Mouse (Mus musculus) gastrocnemius, postnatal 4 days (tissue): ENCODE results near the gene Orai2. TPM values are rescaled to one million over a fixed set of nuclear protein-coding genes. Genes with fewer than 3 reads are reported as not detected.
"Not testable (repeated sequence)": the region's sequence is repeated elsewhere in the genome, so short reads cannot be mapped to it uniquely, and the experiment has no call there.

Experiments
- DNase-seq, 2 experiments: peaks; one replicate each; pipeline ENCODE4 v3.0.0; 2021 to 2022; ENCODE audit warnings: low spot score in 2 of 2, mixed read lengths in 2 of 2
- microRNA-seq: library from miRNA; unstranded; fragments of <30 nt; microRNA quantifications from one replicate; pipeline ENCODE4 v1.2.0, GENCODE M21; 2021
- total RNA-seq, 2 experiments: library from RNA; stranded (reverse); gene quantifications; 2 replicates each; pipeline ENCODE4 v1.2.3; 2021

Gene Orai2
- total RNA-seq, 2 experiments from 2014 or later = 8.3 to 9.6 TPM

DNA sequence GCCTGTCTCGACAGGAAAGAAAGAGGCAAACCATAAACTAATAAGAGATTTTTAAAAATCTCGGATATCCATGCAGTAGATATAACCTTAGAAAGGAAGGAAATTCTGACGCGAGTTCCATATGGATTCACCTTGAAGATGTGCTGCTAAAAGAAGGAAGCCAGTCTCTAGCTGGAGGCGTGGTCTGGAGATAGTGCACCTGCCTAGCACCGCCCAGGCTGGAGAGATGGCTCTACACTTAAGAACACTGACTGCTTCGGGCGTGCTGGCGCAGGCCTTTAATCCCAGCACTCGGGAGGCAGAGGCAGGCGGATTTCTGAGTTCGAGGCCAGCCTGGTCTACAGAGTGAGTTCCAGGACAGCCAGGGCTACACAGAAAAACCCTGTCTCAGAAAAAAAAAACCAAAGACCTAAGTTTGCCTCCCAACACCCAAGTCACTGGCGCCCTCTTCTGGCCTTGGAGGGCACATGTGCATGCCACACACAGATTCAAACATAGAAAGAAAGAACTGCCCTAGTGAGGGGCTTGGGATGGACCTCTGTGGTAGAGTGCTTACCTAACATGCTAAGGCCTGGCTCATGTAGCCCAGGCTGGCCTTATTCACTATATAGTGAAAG lies 32.7 kb downstream of the Orai2 start:
- DNase-seq = no peak

DNA sequence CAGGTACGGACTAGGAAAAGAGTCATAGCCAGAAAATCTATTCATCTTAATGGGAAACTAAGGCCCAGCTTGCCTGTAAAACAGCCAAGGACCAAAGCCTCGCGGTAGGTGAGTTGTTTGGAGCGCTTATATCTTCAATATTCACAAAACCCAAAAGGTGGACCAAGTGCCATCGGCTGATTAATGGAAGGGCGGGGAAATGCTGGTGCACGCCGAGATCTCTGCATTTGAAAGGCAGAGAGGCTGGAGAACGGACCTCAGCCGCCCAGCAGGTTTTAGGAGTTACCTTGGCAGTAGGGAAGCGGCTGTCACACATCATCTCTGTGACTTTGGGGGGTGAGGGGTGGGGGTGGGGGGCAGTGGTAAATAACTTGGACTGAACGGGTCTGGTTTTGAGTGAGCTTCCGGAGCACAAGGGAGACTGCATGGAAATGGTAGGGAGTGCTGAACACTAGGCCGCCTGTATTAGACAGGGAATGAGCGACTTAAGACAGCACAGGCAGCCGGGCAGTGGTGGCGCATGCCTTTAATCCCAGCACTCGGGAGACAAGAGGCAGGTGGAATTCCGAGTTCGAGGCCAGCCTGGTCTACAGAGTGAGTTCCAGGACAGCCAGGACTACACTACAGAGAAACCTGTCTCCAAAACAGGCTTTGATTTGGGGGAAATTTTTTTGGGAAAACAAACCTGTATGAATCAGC lies 34.1 kb downstream of the Orai2 start:
- no peak for DNase-seq

GRCm38 (mm10) chr5:136135571-136136291 lies 34.8 kb downstream of the Orai2 start, which contains the start of the genes Lrwd1 and Alkbh4:
TSS of gene Lrwd1 (minus strand) at chr5:136136074.
TSS of gene Alkbh4 (plus strand) at chr5:136136146.
- peak; percentile 93 to 98 for DNase-seq

- no peak for DNase-seq
These were observed 48.3 kb downstream of the Orai2 start for GRCm38 (mm10) chr5:136122165-136122564.

GRCm38 (mm10) chr5:136116784-136117112 lies 53.8 kb downstream of the Orai2 start:
- no peak for DNase-seq

- peak; percentile 94 to 96 for DNase-seq
These were observed 54.4 kb downstream of the Orai2 start, which contains the start of gene Polr2j for GRCm38 (mm10) chr5:136115891-136116783. TSS of gene Polr2j (plus strand) at chr5:136116631.

DNA sequence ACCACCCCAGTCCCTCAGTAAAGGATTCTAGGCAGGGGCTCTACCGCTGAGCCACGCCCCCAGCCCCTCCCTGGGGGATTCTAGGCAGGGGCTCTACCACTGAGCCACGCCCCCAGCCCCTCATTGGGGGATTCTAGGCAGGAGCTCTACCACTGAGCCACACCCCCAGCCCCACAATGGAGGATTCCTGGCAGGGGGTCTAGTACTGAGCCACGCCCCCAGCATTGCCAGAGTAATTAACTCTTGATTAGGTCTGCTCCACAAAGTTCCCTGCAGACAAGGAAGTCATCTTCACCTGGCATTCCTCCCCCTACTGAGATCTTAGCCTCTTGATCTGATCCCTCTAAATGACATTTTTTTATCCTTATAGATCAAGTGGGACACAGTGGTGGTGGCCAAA lies 57.0 kb downstream of the Orai2 start:
- not testable (repeated sequence) for DNase-seq

GRCm38 (mm10) chr5:136109042-136109441 lies 61.5 kb downstream of the Orai2 start:
- DNase-seq = no peak

GRCm38 (mm10) chr5:136108486-136108885 lies 62.0 kb downstream of the Orai2 start:
- DNase-seq = no peak

DNA sequence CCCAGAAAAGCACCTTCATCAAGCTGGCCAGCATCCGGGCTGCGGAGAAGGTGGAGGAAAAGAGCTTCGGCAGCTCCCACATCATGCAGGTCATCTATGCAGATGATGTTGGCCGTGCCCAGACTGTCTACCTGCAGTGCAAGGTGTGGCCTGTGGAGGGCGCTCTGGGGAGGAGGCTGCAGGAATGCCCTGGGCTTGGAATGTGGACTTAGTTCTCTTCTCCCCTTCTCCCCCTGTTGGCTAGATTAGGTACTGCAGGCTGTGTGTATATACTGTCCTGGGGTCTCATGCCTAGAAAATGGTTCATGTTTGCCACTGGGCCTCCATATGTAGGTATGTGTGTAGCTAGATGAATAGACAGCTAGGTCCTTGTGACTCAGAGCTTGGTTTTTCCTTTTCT lies 66.0 kb downstream of the Orai2 start:
- DNase-seq = no peak

- DNase-seq = peak; percentile 51 to 65
These were observed 68.3 kb downstream of the Orai2 start for GRCm38 (mm10) chr5:136102099-136102820.

DNA sequence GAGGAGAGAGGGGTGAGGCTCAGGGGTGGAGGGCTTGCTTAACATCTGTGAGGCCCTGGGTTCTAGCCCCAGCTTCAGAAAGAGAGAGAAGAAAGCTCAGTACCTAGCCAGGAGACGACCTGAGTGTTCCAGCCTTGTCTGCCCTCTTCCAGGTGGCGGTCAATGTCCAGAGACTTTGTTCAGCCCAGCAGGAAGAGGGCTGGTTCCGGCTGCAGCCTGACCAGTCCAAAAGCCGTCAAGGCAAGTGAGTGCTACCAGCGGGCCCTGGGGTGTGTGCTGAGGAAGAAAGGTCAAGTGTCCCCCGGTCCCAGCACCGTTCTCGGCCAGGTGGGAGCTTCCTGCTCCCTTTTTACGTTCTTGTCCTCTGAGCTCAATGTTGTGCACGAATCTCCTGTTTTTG lies 72.0 kb downstream of the Orai2 start:
- no peak for DNase-seq

Small RNAs within 50 kb of the gene (microRNA-seq; reads per million reads assigned to microRNA genes)
- not detected for gene Mir7035

Other genes starting within 250 kb of the Orai2 start
- gene Ywhag, start 236.1 kb downstream of the Orai2 start, total RNA-seq = 100 to 1,000 TPM; 340 to 349 TPM
- gene Ssc4d, start 196.2 kb downstream of the Orai2 start, total RNA-seq = 1 to 10 TPM; 1.3 to 1.6 TPM
- not detected for gene Zp3, start 190.6 kb downstream of the Orai2 start, total RNA-seq
- 10 to 100 TPM; 12.9 to 14.4 TPM for gene Dtx2, start 175.9 kb downstream of the Orai2 start, total RNA-seq
- under 1 TPM; 0.10 to 0.23 TPM for gene Upk3b, start 132.2 kb downstream of the Orai2 start, total RNA-seq
- under 1 TPM; 0.26 to 0.66 TPM for gene Upk3bl, start 116.2 kb downstream of the Orai2 start, total RNA-seq
- 1 to 10 TPM; 7.4 TPM for gene Rasa4, start 86.8 kb downstream of the Orai2 start, total RNA-seq
- gene Polr2j, start 54.1 kb downstream of the Orai2 start, total RNA-seq = 10 to 100 TPM; 81.3 to 86.7 TPM
- 10 to 100 TPM; 10.2 to 11.7 TPM for gene Lrwd1, start 34.6 kb downstream of the Orai2 start, total RNA-seq
- gene Alkbh4, start 34.6 kb downstream of the Orai2 start, total RNA-seq = 1 to 10 TPM; 8.4 to 8.6 TPM
- gene Prkrip1, start 28.2 kb upstream of the Orai2 start, total RNA-seq = 10 to 100 TPM; 35.3 to 38.3 TPM
- gene Sh2b2, start 75.8 kb upstream of the Orai2 start, total RNA-seq = 10 to 100 TPM; 19.5 to 19.6 TPM